Mouse (Mus musculus) gastrocnemius, postnatal 25 days (tissue): ENCODE results near the gene Olfr834. TPM values are rescaled to one million over a fixed set of nuclear protein-coding genes. Genes with fewer than 3 reads are reported as not detected.

Source experiments
- DNase-seq: peaks from one replicate; pipeline ENCODE4 v3.0.0; 2022
- long read RNA-seq, 2 experiments: library from polyadenylated mRNA; stranded (forward); transcript quantifications; one replicate each; pipeline ENCODE4 v2.0.0; 2021
- total RNA-seq, 2 experiments: library from RNA; stranded (reverse); gene quantifications; 1 replicate in 1 of 2; 2 replicates in 1 of 2; pipeline ENCODE4 v1.2.3; 2021

The Olfr834 gene
- total RNA-seq, result not detected
- long read RNA-seq, experiment 1, result 0 reads
- long read RNA-seq, experiment 2, result 0 reads

DNA sequence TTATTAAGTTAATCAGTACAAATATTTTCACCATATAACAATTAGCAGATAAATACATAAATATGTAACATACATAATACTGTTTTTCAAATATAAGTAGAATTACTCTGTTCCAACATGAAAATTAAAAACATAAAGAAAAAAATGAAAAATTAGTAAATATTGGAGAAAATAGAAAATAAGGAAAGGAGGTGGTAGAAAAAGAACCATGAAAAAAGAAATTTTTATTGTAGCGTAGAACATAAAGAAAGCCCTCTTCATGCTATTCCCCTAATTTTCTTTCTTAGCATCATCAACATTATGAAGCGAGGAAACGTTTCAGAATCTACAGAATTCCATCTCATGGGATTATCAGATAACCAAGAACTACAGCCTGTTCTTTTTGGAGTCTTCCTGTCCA lies at the start of gene Olfr834:
Gene Olfr834, plus strand, starts transcription at position 301 of the 400 bp plus-strand sequence.
- no peak for DNase-seq

GRCm38 (mm10) chr9:18962021-18962420 lies 25.8 kb upstream of the Olfr834 start:
- DNase-seq, result no peak

- DNase-seq, result no peak
These were observed 44.6 kb downstream of the Olfr834 start, which contains the start of gene Olfr835 for GRCm38 (mm10) chr9:19032435-19032834. Olfr835 (plus strand) TSS chr9:19032735.

Other genes starting within 250 kb of the Olfr834 start
- gene Olfr24, start 224.0 kb upstream of the Olfr834 start, total RNA-seq, result not detected
- gene Olfr828, start 168.5 kb upstream of the Olfr834 start, total RNA-seq, result not detected
- gene Olfr829, start 133.1 kb upstream of the Olfr834 start, total RNA-seq, result not detected
- not detected for gene Olfr830, start 113.3 kb upstream of the Olfr834 start, total RNA-seq
- not detected for gene Olfr832, start 50.9 kb upstream of the Olfr834 start, total RNA-seq
- not detected for gene Olfr835, start 44.7 kb downstream of the Olfr834 start, total RNA-seq
- gene Olfr836, start 132.4 kb downstream of the Olfr834 start, total RNA-seq, result not detected
- not detected for gene Olfr837, start 148.3 kb downstream of the Olfr834 start, total RNA-seq
- gene Olfr839-ps1, start 189.3 kb downstream of the Olfr834 start, total RNA-seq, result not detected